Mouse (Mus musculus): ENCODE results near the gene Tmem229b. TPM values are rescaled to one million over a fixed set of nuclear protein-coding genes. Genes with fewer than 3 reads are reported as not detected.
A peak's percentile ranks its signal among the peaks of the same experiment; 100 is the strongest.

The Tmem229b gene
- polyA plus RNA-seq, 1 experiment: 80.8 TPM

DNA sequence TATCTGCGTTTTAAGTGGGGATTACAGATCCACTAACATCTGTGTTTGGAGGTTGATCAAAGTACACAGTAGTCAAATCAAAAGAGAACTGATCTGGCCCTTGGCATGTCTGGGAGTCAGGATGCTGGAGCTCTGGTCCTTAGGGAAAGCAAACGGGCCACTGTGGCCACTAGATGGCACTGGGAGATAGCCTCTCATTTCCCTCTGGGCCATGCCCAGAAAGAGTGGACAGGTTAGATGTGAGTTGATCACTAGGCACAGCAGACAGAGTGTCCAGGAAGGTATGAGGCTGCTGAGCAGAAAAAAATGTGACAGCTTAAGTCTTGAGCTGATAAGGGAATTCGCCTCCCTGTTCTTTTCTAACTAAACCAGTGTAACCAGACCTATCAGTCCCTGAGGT, 15.5 kb upstream of the Tmem229b start:
- Histone ChIP-seq H3K4me1 (ENCODE audit: control insufficient read depth, insufficient read depth, low read length) (no peaks in the 10 kb centered on the region), H3K27me3 (ENCODE audit: control insufficient read depth, insufficient read depth, low read length) (no peaks in the 10 kb centered on the region), H3K27ac (ENCODE audit: insufficient read depth, low read length) (no peak overlapping the region), H3K4me3 (replicated peaks; ENCODE audit: insufficient read depth, low read depth, low read length) (no peak overlapping the region)
- WGBS: 14% methylated on average over 3 of the region's 3 CpGs
- DNase-seq: peak; percentile 84 to 85
- TF ChIP-seq CTCF (IDR thresholded peaks at IDR 0.05; ENCODE audit: borderline replicate concordance, insufficient read depth, low read depth, low read length) (peak; percentile 93), POLR2A (IDR thresholded peaks at IDR 0.05; ENCODE audit: borderline replicate concordance, insufficient read depth, low read length) (no peak)

- WGBS: 10% methylated on average over 1 of the region's 1 CpGs
- Histone ChIP-seq H3K4me3 (replicated peaks; ENCODE audit: insufficient read depth, low read depth, low read length) (no peak overlapping the region), H3K27ac (ENCODE audit: insufficient read depth, low read length) (no peak overlapping the region), H3K27me3 (ENCODE audit: control insufficient read depth, insufficient read depth, low read length) (no peaks in the 10 kb centered on the region), H3K4me1 (ENCODE audit: control insufficient read depth, insufficient read depth, low read length) (no peaks in the 10 kb centered on the region)
- peak in 1 of 2 experiments; percentile 64 for DNase-seq
- TF ChIP-seq CTCF (IDR thresholded peaks at IDR 0.05; ENCODE audit: borderline replicate concordance, insufficient read depth, low read depth, low read length) (no peak), POLR2A (IDR thresholded peaks at IDR 0.05; ENCODE audit: borderline replicate concordance, insufficient read depth, low read length) (no peak)
Measured at GRCm38 (mm10) chr12:79021902-79022301, 14.5 kb upstream of the Tmem229b start.

GRCm38 (mm10) chr12:79017994-79018399, 10.6 kb upstream of the Tmem229b start:
- Histone ChIP-seq H3K27ac (ENCODE audit: insufficient read depth, low read length) (no peak overlapping the region), H3K4me1 (ENCODE audit: control insufficient read depth, insufficient read depth, low read length) (no peaks in the 10 kb centered on the region), H3K27me3 (ENCODE audit: control insufficient read depth, insufficient read depth, low read length) (no peaks in the 10 kb centered on the region), H3K4me3 (replicated peaks; ENCODE audit: insufficient read depth, low read depth, low read length) (no peak overlapping the region)
- DNase-seq: no peak
- TF ChIP-seq CTCF (IDR thresholded peaks at IDR 0.05; ENCODE audit: borderline replicate concordance, insufficient read depth, low read depth, low read length) (no peak), POLR2A (IDR thresholded peaks at IDR 0.05; ENCODE audit: borderline replicate concordance, insufficient read depth, low read length) (no peak)
- 66% methylated on average over 4 of the region's 4 CpGs for WGBS

DNA sequence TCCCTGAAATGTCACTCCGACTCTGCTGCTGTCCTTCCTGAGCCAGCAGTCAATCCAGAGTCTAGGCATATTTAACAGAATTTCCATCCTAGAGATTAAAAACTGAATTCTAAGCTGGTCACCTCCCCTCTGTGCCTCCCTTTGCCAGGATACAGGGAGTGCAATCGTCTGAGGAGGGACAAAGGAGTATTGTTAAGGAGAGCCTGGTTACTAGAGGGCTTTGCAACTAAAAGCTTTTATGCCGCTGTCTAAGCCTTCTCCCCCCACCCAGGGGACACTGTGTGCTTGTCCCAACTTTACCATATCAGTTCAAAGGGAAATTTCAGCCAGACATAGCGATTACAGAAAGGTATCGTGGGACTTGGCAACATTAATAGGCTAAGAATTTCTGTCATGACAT, 8.7 kb upstream of the Tmem229b start:
- H3K27me3 ChIP-seq (ENCODE audit: control insufficient read depth, insufficient read depth, low read length): no peaks in the 10 kb centered on the region
- H3K27ac ChIP-seq (ENCODE audit: insufficient read depth, low read length): no peak overlapping the region
- DNase-seq: no peak
- no peak overlapping the region for H3K4me3 ChIP-seq (replicated peaks; ENCODE audit: insufficient read depth, low read depth, low read length)
- 31% methylated on average over 5 of the region's 5 CpGs for WGBS
- no peaks in the 10 kb centered on the region for H3K4me1 ChIP-seq (ENCODE audit: control insufficient read depth, insufficient read depth, low read length)
- no peak for TF ChIP-seq POLR2A (IDR thresholded peaks at IDR 0.05; ENCODE audit: borderline replicate concordance, insufficient read depth, low read length)
- TF ChIP-seq CTCF (IDR thresholded peaks at IDR 0.05; ENCODE audit: borderline replicate concordance, insufficient read depth, low read depth, low read length): no peak

DNA sequence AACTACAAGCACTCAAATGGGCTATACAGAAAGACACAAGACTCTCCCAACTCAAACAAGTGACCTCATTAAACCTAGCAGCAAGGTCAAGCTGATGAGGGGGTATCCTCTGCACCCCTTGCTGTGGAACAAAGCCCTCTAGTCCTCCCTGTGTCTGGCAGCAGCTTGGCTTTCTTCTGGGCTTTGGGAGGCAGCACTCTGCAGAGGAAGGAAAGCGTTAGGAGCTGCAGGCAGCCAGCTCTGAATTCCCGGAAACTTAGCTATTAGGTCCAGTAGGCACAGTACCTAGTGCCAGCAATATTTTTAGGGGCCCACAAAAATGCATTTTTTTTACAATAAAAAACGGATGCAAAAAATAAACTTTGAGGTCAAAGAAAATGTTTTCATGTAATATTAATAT, 3.1 kb upstream of the Tmem229b start:
- DNase-seq: no peak
- H3K4me1 ChIP-seq (ENCODE audit: control insufficient read depth, insufficient read depth, low read length): no peaks in the 10 kb centered on the region
- WGBS: 75% methylated on average over 3 of the region's 3 CpGs
- H3K27ac ChIP-seq (ENCODE audit: insufficient read depth, low read length): no peak overlapping the region
- H3K4me3 ChIP-seq (replicated peaks; ENCODE audit: insufficient read depth, low read depth, low read length): no peak overlapping the region
- no peaks in the 10 kb centered on the region for H3K27me3 ChIP-seq (ENCODE audit: control insufficient read depth, insufficient read depth, low read length)
- TF ChIP-seq POLR2A (IDR thresholded peaks at IDR 0.05; ENCODE audit: borderline replicate concordance, insufficient read depth, low read length) (no peak), CTCF (IDR thresholded peaks at IDR 0.05; ENCODE audit: borderline replicate concordance, insufficient read depth, low read depth, low read length) (no peak)

DNA sequence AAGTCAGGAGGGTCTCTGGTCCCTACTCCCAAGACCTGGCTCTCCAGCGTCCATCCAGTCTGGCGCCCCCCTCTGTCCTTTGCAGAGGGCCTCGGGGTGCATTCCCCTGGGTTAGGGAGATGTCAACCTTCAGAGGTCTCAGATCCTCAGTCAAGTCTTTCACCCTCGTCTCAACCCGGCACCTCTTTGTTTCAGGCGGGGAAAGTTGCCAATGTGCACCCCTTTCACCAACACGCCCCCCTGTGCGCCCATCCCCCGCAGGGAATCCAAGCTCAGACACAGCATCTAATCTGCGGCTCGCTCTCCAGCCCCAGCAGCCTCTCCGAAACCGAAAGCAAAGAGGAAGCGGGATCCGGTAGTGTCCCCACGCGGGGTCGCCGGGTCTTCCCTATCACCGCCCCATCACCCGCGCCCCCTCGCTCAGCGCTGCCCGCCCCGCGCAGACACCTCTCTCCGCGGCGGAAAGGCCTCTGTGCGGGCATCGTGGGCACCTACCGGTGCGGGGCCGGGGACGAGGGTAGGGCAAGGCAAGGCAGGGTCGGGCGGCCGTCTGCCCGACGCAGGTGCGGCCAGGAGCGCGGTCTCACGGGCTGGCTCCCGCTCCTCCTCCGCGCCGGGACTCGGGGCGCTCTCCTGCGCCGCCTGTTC, 825 bp downstream of the Tmem229b start:
- peak; percentile 75 to 85 for DNase-seq
- Histone ChIP-seq H3K27ac (ENCODE audit: insufficient read depth, low read length) (peak overlapping the region; percentile 86), H3K27me3 (ENCODE audit: control insufficient read depth, insufficient read depth, low read length) (no peaks in the 10 kb centered on the region), H3K4me1 (ENCODE audit: control insufficient read depth, insufficient read depth, low read length) (peaks cover 17% of the 10 kb centered on the region), H3K4me3 (replicated peaks; ENCODE audit: insufficient read depth, low read depth, low read length) (peak overlapping the region; percentile 93)
- peak; percentile 47; the same call in 1 of the 2 replicates for TF ChIP-seq POLR2A (IDR thresholded peaks at IDR 0.05; ENCODE audit: borderline replicate concordance, insufficient read depth, low read length)
- TF ChIP-seq CTCF (IDR thresholded peaks at IDR 0.05; ENCODE audit: borderline replicate concordance, insufficient read depth, low read depth, low read length): peak; percentile 45; the same call in 1 of the 2 replicates
- under 1% methylated on average over 53 of the region's 53 CpGs for WGBS

DNA sequence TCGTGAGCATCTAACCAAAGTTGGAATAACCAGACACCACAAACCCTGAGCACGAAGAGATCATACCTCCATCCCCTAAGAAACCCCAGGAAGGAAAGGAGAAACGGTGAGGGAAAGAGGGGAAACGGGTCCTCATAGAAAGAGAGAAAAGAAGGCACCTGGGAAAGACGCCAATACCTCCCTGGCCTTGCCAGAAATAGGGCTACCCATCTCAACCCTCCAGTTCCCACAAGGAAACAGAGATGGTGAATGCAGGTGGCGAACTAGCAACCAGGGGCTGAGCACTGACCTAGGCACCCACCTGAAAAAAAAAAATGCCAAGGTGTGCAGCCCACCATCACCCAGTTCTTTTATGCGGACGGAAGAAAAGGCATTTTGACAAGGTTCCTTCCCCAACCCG, 1.4 kb downstream of the Tmem229b start:
- H3K4me1 ChIP-seq (ENCODE audit: control insufficient read depth, insufficient read depth, low read length): peaks cover 19% of the 10 kb centered on the region
- H3K27me3 ChIP-seq (ENCODE audit: control insufficient read depth, insufficient read depth, low read length): no peaks in the 10 kb centered on the region
- H3K4me3 ChIP-seq (replicated peaks; ENCODE audit: insufficient read depth, low read depth, low read length): peak overlapping the region; percentile 93
- no peak for DNase-seq
- no peak for TF ChIP-seq POLR2A (IDR thresholded peaks at IDR 0.05; ENCODE audit: borderline replicate concordance, insufficient read depth, low read length)
- no peak for TF ChIP-seq CTCF (IDR thresholded peaks at IDR 0.05; ENCODE audit: borderline replicate concordance, insufficient read depth, low read depth, low read length)
- peak overlapping the region; percentile 86 for H3K27ac ChIP-seq (ENCODE audit: insufficient read depth, low read length)
- 8% methylated on average over 9 of the region's 9 CpGs for WGBS

DNA sequence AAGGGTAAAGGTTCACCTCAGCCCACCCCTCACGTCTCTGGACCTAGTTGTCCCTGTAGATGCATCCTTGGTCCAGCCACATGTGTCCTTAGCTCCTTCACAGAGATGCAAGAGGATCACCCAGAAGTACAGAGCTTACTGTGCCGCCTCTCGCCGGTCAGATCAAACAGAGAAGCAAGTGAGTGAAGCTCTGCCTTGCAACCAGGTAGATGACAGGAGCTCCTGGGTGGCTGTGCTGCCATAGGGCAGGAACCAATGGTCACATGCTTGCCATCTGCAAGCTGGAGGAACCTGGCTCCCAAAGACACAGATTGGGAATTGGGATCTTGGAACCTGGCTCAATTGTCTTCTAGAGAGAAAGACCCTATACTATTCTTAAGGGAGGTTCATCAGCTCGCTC, 2.0 kb downstream of the Tmem229b start:
- 24% methylated on average over 5 of the region's 5 CpGs for WGBS
- peak; percentile 81 to 89 for DNase-seq
- Histone ChIP-seq H3K4me3 (replicated peaks; ENCODE audit: insufficient read depth, low read depth, low read length) (peak overlapping the region; percentile 93), H3K27ac (ENCODE audit: insufficient read depth, low read length) (peak overlapping the region; percentile 86), H3K27me3 (ENCODE audit: control insufficient read depth, insufficient read depth, low read length) (no peaks in the 10 kb centered on the region), H3K4me1 (ENCODE audit: control insufficient read depth, insufficient read depth, low read length) (peaks cover 24% of the 10 kb centered on the region)
- TF ChIP-seq CTCF (IDR thresholded peaks at IDR 0.05; ENCODE audit: borderline replicate concordance, insufficient read depth, low read depth, low read length): no peak
- TF ChIP-seq POLR2A (IDR thresholded peaks at IDR 0.05; ENCODE audit: borderline replicate concordance, insufficient read depth, low read length): peak; percentile 81; the same call in 1 of the 2 replicates
